Mouse (Mus musculus) spleen, adult 2 months (tissue): ENCODE data around the gene Hibch.

Source experiments
- CTCF ChIP-seq: fragments of 200-500 bp; IDR thresholded peaks from 2 replicates; pipeline ENCODE4 v1.5.1; 2011; ENCODE audit warnings: mild to moderate bottlenecking, inconsistent platforms; ENCODE audit not compliant: insufficient read depth, insufficient read length, insufficient replicate concordance; ENCODE audit errors: extremely low read depth
- POLR2A ChIP-seq: fragments of 200-500 bp; IDR thresholded peaks from 2 replicates; pipeline ENCODE4 v1.6.1; 2011; ENCODE audit warnings: low read depth, low read length, inconsistent platforms

- TF ChIP-seq POLR2A (no peak), CTCF (no peak)
Measured at GRCm38 (mm10) chr1:52801651-52802050, 43.1 kb upstream of the Hibch start.
